8 mouse cellular contexts compared by ENCODE assay signal in genomic region chr3:107459196-107459772, GRCm38 (mm10). TPM values are rescaled to one million over a fixed set of nuclear protein-coding genes. Genes with fewer than 3 reads are reported as not detected.
DNase-seq lines count a peak whose midpoint lies in the region; ATAC-seq and TF ChIP-seq lines count a peak whose summit lies in the region.

TSS of gene Kcnc4 (minus strand) at chr3:107459552.

- H3K9ac ChIP-seq in neural tube, embryonic 11.5 days (ENCODE audit: low read length), result peak within 1 kb of the TSS; percentile 32
- H3K9ac ChIP-seq in forebrain, embryonic 14.5 days (ENCODE audit: low read length), result peak within 1 kb of the TSS; percentile 59
- H3K9ac ChIP-seq in hindbrain, postnatal 0 days (replicated peaks; ENCODE audit: low read length), result peak within 1 kb of the TSS; percentile 66
- H3K9ac ChIP-seq in liver, embryonic 15.5 days, result no peak within 1 kb of the TSS

- H3K36me3 ChIP-seq in neural tube, embryonic 11.5 days (ENCODE audit: control insufficient read depth, insufficient read depth, low read length), result no peaks in the 10 kb centered on the region
- no peaks in the 10 kb centered on the region for H3K36me3 ChIP-seq in forebrain, embryonic 14.5 days (ENCODE audit: control insufficient read depth, insufficient read depth, low read length)
- H3K36me3 ChIP-seq in hindbrain, postnatal 0 days (ENCODE audit: insufficient read depth, low read length), result no peaks in the 10 kb centered on the region
- H3K36me3 ChIP-seq in liver, embryonic 15.5 days (replicated peaks), result no peaks in the 10 kb centered on the region

- no peaks in the 10 kb centered on the region for H3K9me3 ChIP-seq in neural tube, embryonic 11.5 days (ENCODE audit: control insufficient read depth, low read length)
- H3K9me3 ChIP-seq in forebrain, embryonic 14.5 days (replicated peaks; ENCODE audit: control insufficient read depth, low read length), result no peaks in the 10 kb centered on the region
- no peaks in the 10 kb centered on the region for H3K9me3 ChIP-seq in hindbrain, postnatal 0 days (ENCODE audit: low read length)
- no peaks in the 10 kb centered on the region for H3K9me3 ChIP-seq in liver, embryonic 15.5 days (replicated peaks)

- peak; percentile 40 for ATAC-seq in neural tube, embryonic 11.5 days (ENCODE audit: insufficient read depth, low FRiP score, low TSS enrichment)
- ATAC-seq in forebrain, embryonic 14.5 days, result peak; percentile 66
- peak; percentile 27 for ATAC-seq in hindbrain, postnatal 0 days
- no peak for ATAC-seq in liver, embryonic 15.5 days (ENCODE audit: insufficient read depth)
- no peak for ATAC-seq in megakaryocyte progenitor cell, adult 5-6 weeks (replicated peaks; ENCODE audit: poor library complexity)

- peaks cover 64% of the 10 kb centered on the region for H3K27me3 ChIP-seq in neural tube, embryonic 11.5 days (ENCODE audit: control insufficient read depth, insufficient read depth, low read length)
- H3K27me3 ChIP-seq in forebrain, embryonic 14.5 days (replicated peaks; ENCODE audit: control insufficient read depth, insufficient read depth, low read length), result peaks cover 68% of the 10 kb centered on the region
- H3K27me3 ChIP-seq in hindbrain, postnatal 0 days (ENCODE audit: insufficient read depth, low read length), result peaks cover 23% of the 10 kb centered on the region; the same call in 1 of the 2 replicates
- peaks cover 99% of the 10 kb centered on the region for H3K27me3 ChIP-seq in liver, embryonic 15.5 days

- H3K4me2 ChIP-seq in neural tube, embryonic 11.5 days (ENCODE audit: low read depth), result peak within 1 kb of the TSS; percentile 84
- peak within 1 kb of the TSS; percentile 98 for H3K4me2 ChIP-seq in forebrain, embryonic 14.5 days (ENCODE audit: low read length)
- H3K4me2 ChIP-seq in hindbrain, postnatal 0 days (ENCODE audit: low read depth, low read length), result peak within 1 kb of the TSS; percentile 93
- peak within 1 kb of the TSS; percentile 44 for H3K4me2 ChIP-seq in liver, embryonic 15.5 days

- under 1% methylated on average over 50 of the region's 68 CpGs for WGBS in neural tube, embryonic 11.5 days
- under 1% methylated on average over 50 of the region's 68 CpGs for WGBS in forebrain, embryonic 14.5 days
- under 1% methylated on average over 68 of the region's 68 CpGs for WGBS in hindbrain, postnatal 0 days
- 2% methylated on average over 68 of the region's 68 CpGs for WGBS in liver, embryonic 15.5 days (ENCODE audit: insufficient replicate concordance)

- DNase-seq in neural tube, embryonic 11.5 days (ENCODE audit: low spot score), result peak; percentile 49
- DNase-seq in neural tube, embryonic 10.5 days (ENCODE audit: extremely low spot score, low spot score), result no peak
- peak; percentile 74 for DNase-seq in cerebellum, adult 11-12 months
- DNase-seq in forebrain, embryonic 14.5 days (ENCODE audit: low spot score), result peak; percentile 28
- peak; percentile 41 for DNase-seq in hindbrain, postnatal 0 days (ENCODE audit: low spot score)
- DNase-seq in adipocyte (ENCODE audit: low spot score), result no peak

- H3K27ac ChIP-seq in neural tube, embryonic 11.5 days (ENCODE audit: low read depth, low read length), result no peak within 1 kb of the TSS
- H3K27ac ChIP-seq in forebrain, embryonic 14.5 days (ENCODE audit: low read depth, low read length), result no peak within 1 kb of the TSS
- peak within 1 kb of the TSS; percentile 32; the same call in 1 of the 2 replicates for H3K27ac ChIP-seq in hindbrain, postnatal 0 days
- no peak within 1 kb of the TSS for H3K27ac ChIP-seq in liver, embryonic 15.5 days (replicated peaks)

- peak within 1 kb of the TSS; percentile 46 for H3K4me3 ChIP-seq in neural tube, embryonic 11.5 days (ENCODE audit: low read depth, low read length)
- H3K4me3 ChIP-seq in forebrain, embryonic 14.5 days (ENCODE audit: low read depth, low read length), result peak within 1 kb of the TSS; percentile 54
- peak within 1 kb of the TSS; percentile 62 for H3K4me3 ChIP-seq in hindbrain, postnatal 0 days (ENCODE audit: low read length)
- H3K4me3 ChIP-seq in liver, embryonic 15.5 days (replicated peaks), result peak within 1 kb of the TSS; percentile 26

- no peak for TF ChIP-seq CTCF in hindbrain, postnatal 0 days (IDR thresholded peaks at IDR 0.05; ENCODE audit: low read depth)

- peaks cover 19% of the 10 kb centered on the region for H3K4me1 ChIP-seq in neural tube, embryonic 11.5 days (ENCODE audit: control insufficient read depth, insufficient read depth, low read length)
- H3K4me1 ChIP-seq in forebrain, embryonic 14.5 days (ENCODE audit: control insufficient read depth, insufficient read depth, low read length), result peaks cover 13% of the 10 kb centered on the region
- H3K4me1 ChIP-seq in hindbrain, postnatal 0 days (ENCODE audit: insufficient read depth, low read length), result peaks cover 13% of the 10 kb centered on the region; the same call in 1 of the 2 replicates
- H3K4me1 ChIP-seq in liver, embryonic 15.5 days (replicated peaks), result no peaks in the 10 kb centered on the region; the same call in 1 of the 2 replicates

RNA-seq across cellular contexts. Expression of gene Kcnc4, which starts in this region (rescaled TPM):
- 0.05 and 0.58 TPM in 2 replicates for polyA plus RNA-seq in neural tube, embryonic 11.5 days (2014; fragmentation: Nextera tagmentation; extraction: Ambion mirVana)
- 1.4 and 1.8 TPM in 2 replicates for polyA plus RNA-seq in forebrain, embryonic 14.5 days (2014; fragmentation: Nextera tagmentation; extraction: Ambion mirVana)
- total RNA-seq in hindbrain, postnatal 0 days (2014; rRNA removed), result 42.6 and 44.3 TPM in 2 replicates
- 13.3 and 16.6 TPM in 2 replicates for polyA plus RNA-seq in hindbrain, postnatal 0 days (2015; fragmentation: Nextera tagmentation; extraction: Ambion mirVana)
- not detected in 2 replicates for polyA plus RNA-seq in liver, embryonic 15.5 days (2015; fragmentation: Nextera tagmentation; extraction: Ambion mirVana)
- not detected in 2 replicates for total RNA-seq in megakaryocyte progenitor cell, adult 5-6 weeks (2015)
- not detected in 2 replicates for total RNA-seq in megakaryocyte progenitor cell, adult 5-6 weeks (2017)

Comparison
In these comparisons a context has a peak if more than half of its experiments do, and no peak if none do; other contexts are left out.
1. RNA of gene Kcnc4 (total RNA-seq): 42.6 to 44.3 TPM in hindbrain, postnatal 0 days; not detected in megakaryocyte progenitor cell, adult 5-6 weeks; every median in the first group is over 10 times any median in the second.
2. Peak in DNase-seq, ATAC-seq, H3K4me3 ChIP-seq, H3K9ac ChIP-seq and H3K4me2 ChIP-seq in neural tube, embryonic 11.5 days; RNA of the gene not detected or under 1 TPM.
3. ATAC-seq: peak in forebrain, embryonic 14.5 days (single experiment) and hindbrain, postnatal 0 days (single experiment); none in liver, embryonic 15.5 days (single experiment) and megakaryocyte progenitor cell, adult 5-6 weeks (single experiment).
4. DNase-seq: peak in cerebellum, adult 11-12 months (single experiment), forebrain, embryonic 14.5 days (single experiment) and hindbrain, postnatal 0 days (single experiment); none in neural tube, embryonic 10.5 days (single experiment) and adipocyte (single experiment).
5. H3K4me2 ChIP-seq: peak in every context shown above with its lines; median percentile 98 in forebrain, embryonic 14.5 days; 93 in hindbrain, postnatal 0 days; 84 in neural tube, embryonic 11.5 days; 44 in liver, embryonic 15.5 days.
6. Peak in every context shown above with its lines, with median percentiles within 50 percentile points of each other: H3K4me3 ChIP-seq.